Mouse (Mus musculus) liver, postnatal 0 days (tissue): ENCODE measurements around the gene Ppp3r2. TPM values are rescaled to one million over a fixed set of nuclear protein-coding genes. Genes with fewer than 3 reads are reported as not detected.

Source experiments
- ATAC-seq: fragments of 200-750 bp; cut with Nextera tagmentation; 2 replicates; pipeline ENCODE4 v1.8.0; 2017; ENCODE audit warnings: mild to moderate bottlenecking, moderate library complexity
- DNase-seq: peaks from one replicate; pipeline ENCODE4 v3.0.0-alpha.2; 2016
- H3K27ac ChIP-seq: fragments of 300-500 bp; sonication (generic); 2 replicates; pipeline ENCODE4 v1.5.1; 2014; ENCODE audit warnings: antibody characterized with exemption, moderate library complexity, mild to moderate bottlenecking, low read depth
- H3K27me3 ChIP-seq: fragments of 300-500 bp; sonication (generic); 2 replicates; pipeline ENCODE4 v1.6.1; 2014; ENCODE audit warnings: low read length, control low read depth, mixed read lengths; ENCODE audit not compliant: insufficient read depth
- H3K36me3 ChIP-seq: fragments of 300-500 bp; sonication (generic); replicated peaks from 2 replicates; pipeline ENCODE4 v1.6.1; 2014; ENCODE audit warnings: mild to moderate bottlenecking, control low read depth, low read length, moderate library complexity, mixed read lengths; ENCODE audit not compliant: insufficient read depth
- H3K4me1 ChIP-seq: fragments of 300-500 bp; sonication (generic); 2 replicates; pipeline ENCODE4 v1.6.1; 2014; ENCODE audit warnings: antibody characterized with exemption, mild to moderate bottlenecking, control low read depth; ENCODE audit not compliant: insufficient read depth
- H3K4me2 ChIP-seq: fragments of 300-500 bp; sonication (generic); 2 replicates; pipeline ENCODE4 v1.6.1; 2014; ENCODE audit warnings: low read depth, mild to moderate bottlenecking, low read length, moderate library complexity, mixed read lengths
- H3K4me3 ChIP-seq: fragments of 300-500 bp; sonication (generic); 2 replicates; pipeline ENCODE4 v1.5.1; 2014; ENCODE audit warnings: low read depth, low read length
- H3K9ac ChIP-seq: fragments of 300-500 bp; sonication (generic); replicated peaks from 2 replicates; pipeline ENCODE4 v1.6.1; 2014; ENCODE audit warnings: mild to moderate bottlenecking, moderate library complexity
- H3K9me3 ChIP-seq: fragments of 300-500 bp; sonication (generic); 2 replicates; pipeline ENCODE4 v1.6.1; 2016; ENCODE audit warnings: mild to moderate bottlenecking, control low read depth, low read length, mixed read lengths
- CTCF ChIP-seq: sonication (generic); IDR thresholded peaks from 2 replicates; pipeline ENCODE4 v1.5.1; 2016; ENCODE audit warnings: antibody characterized with exemption, low read depth
- EP300 ChIP-seq: IDR thresholded peaks from 2 replicates; pipeline ENCODE4 v1.6.1; 2016; ENCODE audit warnings: antibody characterized with exemption, low read depth, mild to moderate bottlenecking
- WGBS: fragments of 180-500 bp; shearing (Covaris S2); extraction: QIAGEN DNeasy Blood & Tissue Kit; methylation state at CpG from one replicate; pipeline ENCODE4 v1.1.7; 2014; ENCODE audit not compliant: insufficient replicate concordance; 5-methylcytosine and 5-hydroxymethylcytosine counted together
- polyA plus RNA-seq: library from polyadenylated mRNA; unstranded; fragments of >200 nt; fragmentation: Nextera tagmentation; extraction: Ambion mirVana; gene quantifications from 2 replicates; pipeline ENCODE4 v1.2.1, GENCODE M21; 2015

Ppp3r2 gene
- polyA plus RNA-seq, 1 experiment from 2014 or later: not detected

DNA sequence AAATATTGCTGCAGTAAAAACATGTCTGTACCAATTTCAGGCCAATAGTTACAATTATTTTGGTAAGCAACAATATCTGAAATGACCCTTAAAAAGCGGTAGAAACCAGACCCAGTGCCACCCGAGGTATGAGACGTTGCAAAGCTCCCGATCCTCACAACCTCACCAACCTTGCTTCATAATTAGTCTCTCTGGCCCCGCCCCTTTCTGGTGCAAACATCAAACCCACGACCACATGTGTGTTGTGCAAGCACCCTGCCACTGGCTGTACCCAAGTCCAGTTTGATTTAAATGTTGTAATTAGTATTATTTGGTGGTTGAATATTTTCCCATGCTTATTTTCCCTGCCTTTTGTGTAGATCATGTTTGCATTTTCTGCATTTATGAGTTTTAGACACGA is 5.0 kb downstream of the Ppp3r2 start:
- H3K27ac ChIP-seq: no peak overlapping the region
- H3K9ac ChIP-seq: no peak overlapping the region
- H3K4me3 ChIP-seq: no peak overlapping the region
- no peaks in the 10 kb centered on the region for H3K27me3 ChIP-seq
- H3K9me3 ChIP-seq: no peaks in the 10 kb centered on the region
- ATAC-seq (no peak), DNase-seq (no peak)
- TF ChIP-seq CTCF: no peak
- no peak for TF ChIP-seq EP300
- 44% methylated on average over 7 of the region's 7 CpGs for WGBS
- no peaks in the 10 kb centered on the region for H3K36me3 ChIP-seq
- no peak overlapping the region for H3K4me2 ChIP-seq
- no peaks in the 10 kb centered on the region for H3K4me1 ChIP-seq

DNA sequence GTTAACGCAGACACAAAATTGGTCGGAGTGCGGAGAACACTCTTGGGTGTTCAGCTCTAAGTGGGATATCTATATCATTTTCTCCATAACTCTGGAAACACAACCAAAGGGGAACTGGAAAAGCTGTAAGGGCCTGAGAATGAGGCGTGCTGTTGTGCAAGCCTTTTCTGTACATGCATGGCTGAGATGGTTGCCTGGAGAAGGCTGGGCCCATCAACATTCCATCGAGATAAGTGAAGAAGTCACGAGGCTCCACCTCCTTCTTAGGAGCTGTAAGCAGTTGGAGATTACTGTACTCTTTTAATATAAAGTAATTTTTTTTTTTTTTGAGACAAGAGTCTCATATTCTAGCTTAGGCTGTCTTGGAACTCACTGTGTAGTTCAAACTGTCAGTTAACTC is 5.8 kb downstream of the Ppp3r2 start:
- no peak overlapping the region for H3K4me2 ChIP-seq
- TF ChIP-seq EP300 (no peak), CTCF (no peak)
- no peak for ATAC-seq
- no peak for DNase-seq
- no peak overlapping the region for H3K9ac ChIP-seq
- H3K27me3 ChIP-seq: no peaks in the 10 kb centered on the region
- 79% methylated on average over 6 of the region's 6 CpGs for WGBS
- no peak overlapping the region for H3K27ac ChIP-seq
- no peaks in the 10 kb centered on the region for H3K36me3 ChIP-seq
- H3K9me3 ChIP-seq: no peaks in the 10 kb centered on the region
- no peak overlapping the region for H3K4me3 ChIP-seq
- H3K4me1 ChIP-seq: no peaks in the 10 kb centered on the region

DNA sequence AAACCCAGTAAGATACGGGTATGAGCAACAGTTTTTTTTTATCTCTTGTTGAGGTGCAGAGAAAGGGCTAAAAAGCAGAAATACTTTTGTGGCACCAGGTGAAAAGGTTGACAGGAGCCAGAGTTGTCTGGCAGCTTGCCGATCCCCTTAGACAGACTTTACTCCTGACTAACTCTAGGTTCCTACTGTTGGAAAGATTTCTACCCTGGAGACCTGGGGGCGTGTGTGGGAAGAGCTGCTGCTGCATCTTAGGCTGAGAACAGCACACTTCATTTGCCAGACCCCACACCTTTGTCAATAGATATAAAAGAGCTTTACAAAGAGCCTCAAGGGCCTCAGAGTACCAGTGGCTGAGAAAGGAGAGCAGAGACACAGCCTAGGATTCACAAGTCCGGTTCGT is 17.0 kb downstream of the Ppp3r2 start:
- 79% methylated on average over 5 of the region's 5 CpGs for WGBS
- H3K4me2 ChIP-seq: no peak overlapping the region
- H3K9me3 ChIP-seq: no peaks in the 10 kb centered on the region
- H3K4me3 ChIP-seq: no peak overlapping the region
- DNase-seq (no peak), ATAC-seq (no peak)
- H3K27ac ChIP-seq: no peak overlapping the region
- H3K27me3 ChIP-seq: no peaks in the 10 kb centered on the region
- TF ChIP-seq CTCF (no peak), EP300 (no peak)
- no peaks in the 10 kb centered on the region for H3K4me1 ChIP-seq
- no peak overlapping the region for H3K9ac ChIP-seq
- peaks cover 10% of the 10 kb centered on the region for H3K36me3 ChIP-seq

DNA sequence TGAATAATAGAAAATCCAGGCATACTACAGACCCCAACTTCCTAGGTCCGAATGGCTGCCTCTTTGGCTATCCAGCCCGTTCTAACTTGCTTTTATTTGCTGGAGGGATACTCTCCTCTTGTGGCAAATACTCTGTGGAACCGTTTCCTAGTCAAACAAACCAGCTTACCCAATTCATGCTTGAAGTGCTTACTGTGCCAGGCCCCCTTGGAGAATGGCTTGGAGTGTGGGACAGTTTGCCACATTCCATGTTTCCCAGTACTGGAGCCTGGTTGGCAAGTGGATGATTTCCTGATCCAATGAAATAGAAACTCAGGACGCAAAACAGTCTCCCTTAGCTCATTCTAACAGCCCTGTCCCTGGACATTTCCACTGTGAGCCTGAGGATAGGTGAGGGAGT is 19.6 kb downstream of the Ppp3r2 start:
- Histone ChIP-seq H3K4me2 (no peak overlapping the region), H3K4me1 (no peaks in the 10 kb centered on the region), H3K27ac (no peak overlapping the region), H3K27me3 (no peaks in the 10 kb centered on the region), H3K4me3 (no peak overlapping the region), H3K9ac (no peak overlapping the region), H3K9me3 (no peaks in the 10 kb centered on the region), H3K36me3 (peaks cover 18% of the 10 kb centered on the region)
- 77% methylated on average over 4 of the region's 4 CpGs for WGBS
- no peak for DNase-seq
- ATAC-seq: no peak
- no peak for TF ChIP-seq EP300
- TF ChIP-seq CTCF: no peak

DNA sequence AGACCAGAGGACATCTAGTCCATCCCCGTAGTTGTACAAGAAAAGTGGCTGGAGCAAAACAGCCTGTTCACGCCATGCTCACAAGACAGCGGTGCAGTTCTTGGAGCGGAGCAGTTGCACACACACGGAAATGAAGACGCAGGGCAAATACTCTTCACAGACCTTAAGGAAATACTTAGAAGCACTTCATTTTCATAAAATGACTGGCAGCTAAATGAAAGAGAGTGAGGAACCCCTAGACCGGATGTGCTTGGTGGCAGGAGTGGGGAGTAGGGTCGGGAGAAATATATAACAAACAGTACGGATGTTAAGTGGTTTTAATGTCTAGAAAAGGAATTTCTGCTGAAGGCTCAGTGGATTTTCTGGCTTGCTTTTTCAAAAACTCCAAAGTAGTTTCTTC is 20.2 kb downstream of the Ppp3r2 start:
- DNase-seq (no peak), ATAC-seq (no peak)
- Histone ChIP-seq H3K36me3 (peaks cover 24% of the 10 kb centered on the region), H3K4me1 (no peaks in the 10 kb centered on the region), H3K27me3 (no peaks in the 10 kb centered on the region), H3K4me2 (no peak overlapping the region), H3K27ac (no peak overlapping the region), H3K4me3 (no peak overlapping the region), H3K9ac (no peak overlapping the region), H3K9me3 (no peaks in the 10 kb centered on the region)
- 92% methylated on average over 9 of the region's 9 CpGs for WGBS
- no peak for TF ChIP-seq EP300
- no peak for TF ChIP-seq CTCF

DNA sequence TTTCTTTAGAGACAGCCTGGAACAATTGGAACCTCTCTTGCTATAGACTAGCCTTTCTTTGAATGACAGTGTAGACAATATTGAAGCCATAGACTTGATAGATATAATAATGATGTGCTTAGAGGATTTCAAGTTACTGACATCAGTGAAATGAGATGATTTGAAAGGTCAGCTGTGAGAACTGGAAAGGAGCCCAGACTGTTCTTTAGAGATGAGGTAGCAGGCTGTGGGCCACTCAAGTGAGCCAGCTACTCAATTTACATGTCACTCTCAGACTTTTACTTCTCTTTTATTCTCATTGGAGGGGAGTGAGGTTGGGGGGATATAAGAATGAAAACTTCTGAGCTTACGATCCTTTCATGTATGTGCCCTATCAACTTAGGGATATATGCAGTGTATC is 22.4 kb downstream of the Ppp3r2 start:
- no peak overlapping the region for H3K4me2 ChIP-seq
- 83% methylated on average over 1 of the region's 1 CpGs for WGBS
- no peak for DNase-seq
- H3K27ac ChIP-seq: no peak overlapping the region
- H3K9ac ChIP-seq: no peak overlapping the region
- H3K36me3 ChIP-seq: peaks cover 43% of the 10 kb centered on the region
- ATAC-seq: no peak
- no peaks in the 10 kb centered on the region for H3K27me3 ChIP-seq
- no peaks in the 10 kb centered on the region for H3K4me1 ChIP-seq
- no peak for TF ChIP-seq EP300
- no peak overlapping the region for H3K4me3 ChIP-seq
- H3K9me3 ChIP-seq: no peaks in the 10 kb centered on the region

GRCm38 (mm10) chr4:49639913-49640312 is 41.9 kb downstream of the Ppp3r2 start:
- Histone ChIP-seq H3K9me3 (no peaks in the 10 kb centered on the region), H3K36me3 (peaks cover 69% of the 10 kb centered on the region), H3K4me2 (no peak overlapping the region), H3K4me1 (no peaks in the 10 kb centered on the region), H3K27ac (no peak overlapping the region), H3K4me3 (no peak overlapping the region), H3K9ac (0 out of 2 replicates have a peak overlapping the region, but pooled peaks have one; percentile 6), H3K27me3 (no peaks in the 10 kb centered on the region)
- peak; percentile 78; the same call in 1 of the 2 replicates for TF ChIP-seq EP300
- TF ChIP-seq CTCF: peak; percentile 33
- no peak for DNase-seq
- 31% methylated on average over 2 of the region's 2 CpGs for WGBS
- peak; percentile 77 for ATAC-seq
